Mouse (Mus musculus) frontal cortex, adult (tissue): ENCODE data around the gene Mier2.

Experiments
- ATAC-seq: cut with Nextera tagmentation; 2 replicates; pipeline ENCODE4 v1.9.2; 2017; ENCODE audit warnings: mild to moderate bottlenecking, moderate library complexity, mixed read lengths; ENCODE audit not compliant: low TSS enrichment

Gene Mier2

GRCm38 (mm10) chr10:79502830-79503644 lies 52.0 kb downstream of the Mier2 start:
- ATAC-seq = no peak

GRCm38 (mm10) chr10:79496701-79497288 lies 58.2 kb downstream of the Mier2 start:
- ATAC-seq = no peak

- no peak for ATAC-seq
Measured at GRCm38 (mm10) chr10:79495886-79496285, 59.1 kb downstream of the Mier2 start.
